Mouse (Mus musculus): ENCODE results near the gene Dppa3.

DNA sequence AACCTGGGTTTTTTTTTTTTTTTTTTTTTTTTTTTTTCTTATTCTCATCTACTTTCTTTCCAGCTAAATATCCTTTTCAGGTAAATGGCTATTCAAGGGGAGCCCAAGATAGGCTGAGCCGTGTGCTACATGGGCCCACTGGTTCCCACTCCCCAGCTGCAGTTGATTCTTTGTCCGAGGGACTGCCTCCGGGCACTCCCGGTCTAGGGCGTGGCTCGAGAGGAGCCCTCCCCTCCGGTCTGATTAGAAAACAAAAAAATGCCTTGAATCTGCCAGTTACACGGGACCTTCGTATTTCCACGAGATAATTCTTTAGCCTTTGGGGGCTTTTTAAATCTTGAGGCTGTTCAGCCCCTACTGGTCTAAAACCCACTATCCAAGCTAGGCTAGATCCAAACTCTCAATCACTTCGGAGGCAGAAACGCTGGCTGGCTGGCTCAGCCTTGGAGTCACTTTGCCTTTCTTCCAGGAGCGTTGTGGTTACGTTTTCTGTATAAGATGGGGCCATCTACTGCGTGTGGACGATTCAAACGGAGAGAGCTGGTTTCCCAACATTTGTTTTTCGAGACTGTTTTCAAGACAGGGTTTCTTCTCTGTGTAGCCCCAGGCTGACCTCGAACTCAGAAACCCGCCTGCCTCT lies 1.4 kb downstream of the Dppa3 start:
- TF ChIP-seq CTCF (IDR thresholded peaks at IDR 0.05; ENCODE audit: control insufficient read depth, insufficient read depth, low read length) (no peak), POLR2A (IDR thresholded peaks at IDR 0.05; ENCODE audit: borderline replicate concordance, control insufficient read depth, low read depth, low read length) (no peak)

Data from bone marrow, adult 2 months (tissue).